Mouse (Mus musculus) retina, postnatal 7 days (tissue): ENCODE data around the gene Skint3.
"Not testable (repeated sequence)": the region's sequence is repeated elsewhere in the genome, so short reads cannot be mapped to it uniquely, and the experiment has no call there.

Experiments
- DNase-seq: peaks from one replicate; pipeline ENCODE4 v3.0.0-alpha.2; 2012; ENCODE audit warnings: low read depth, low spot score

Gene Skint3

DNA sequence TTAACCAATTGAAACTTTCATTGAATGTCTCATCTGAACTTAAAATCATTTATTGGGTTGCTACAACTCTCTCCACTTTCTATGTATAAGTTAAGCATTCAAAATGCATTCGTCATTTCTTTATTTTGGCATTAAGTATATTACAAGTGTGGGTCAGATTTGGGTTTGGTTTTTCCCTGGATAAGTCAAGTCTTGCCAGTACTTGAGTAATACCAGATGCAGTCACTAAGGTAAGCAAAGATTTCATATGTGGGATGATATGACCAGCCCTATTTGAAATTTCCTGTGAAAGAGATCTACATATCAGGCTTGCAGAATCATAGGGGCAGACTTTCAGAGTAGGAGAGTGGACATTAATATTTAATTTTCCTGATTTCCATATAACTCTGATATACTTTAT lies at the start of gene Skint3:
Gene Skint3 (plus strand): TSS at position 301 of the 400 bp plus-strand sequence.
- no peak for DNase-seq

GRCm38 (mm10) chr4:112243416-112243815 lies 11.4 kb downstream of the Skint3 start:
- no peak for DNase-seq

DNA sequence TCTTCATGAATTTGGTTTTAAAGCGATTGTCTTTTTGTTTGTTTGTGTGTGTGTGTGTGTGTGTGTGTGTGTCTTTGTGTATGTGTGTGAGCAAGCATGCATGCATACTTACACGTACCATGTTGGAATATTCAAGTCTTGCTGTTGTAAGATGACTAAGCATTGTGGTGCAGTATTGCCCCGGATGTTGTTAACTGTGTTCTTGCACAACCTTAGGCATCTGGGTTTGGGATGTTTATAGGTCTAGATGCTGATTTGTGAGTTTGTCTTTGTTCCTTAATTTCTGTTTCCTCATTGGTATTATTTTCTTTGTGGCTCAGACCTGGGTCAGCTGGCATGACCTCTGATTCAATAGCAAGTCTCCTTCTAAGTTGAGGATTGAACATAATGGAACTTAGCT lies 11.9 kb downstream of the Skint3 start:
- DNase-seq, result no peak

DNA sequence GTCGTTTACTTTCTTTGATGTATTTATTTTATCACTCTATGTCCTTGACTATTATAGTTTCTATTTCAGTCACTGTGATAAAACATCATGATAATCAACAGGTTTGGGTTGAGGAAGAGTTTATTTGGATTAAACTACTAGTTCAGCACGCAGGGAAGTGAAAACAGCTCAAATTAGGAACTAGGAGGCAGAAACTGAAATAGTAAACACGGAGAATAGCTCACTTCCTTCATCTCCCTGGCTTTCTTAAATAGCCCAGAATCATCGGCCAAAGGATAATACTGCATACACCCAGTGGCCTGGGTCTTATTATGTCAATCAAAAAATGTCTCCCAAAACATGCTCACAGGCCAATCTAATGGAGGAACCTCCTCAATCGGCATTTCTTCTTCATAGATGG lies 24.0 kb downstream of the Skint3 start:
- DNase-seq, result no peak

DNA sequence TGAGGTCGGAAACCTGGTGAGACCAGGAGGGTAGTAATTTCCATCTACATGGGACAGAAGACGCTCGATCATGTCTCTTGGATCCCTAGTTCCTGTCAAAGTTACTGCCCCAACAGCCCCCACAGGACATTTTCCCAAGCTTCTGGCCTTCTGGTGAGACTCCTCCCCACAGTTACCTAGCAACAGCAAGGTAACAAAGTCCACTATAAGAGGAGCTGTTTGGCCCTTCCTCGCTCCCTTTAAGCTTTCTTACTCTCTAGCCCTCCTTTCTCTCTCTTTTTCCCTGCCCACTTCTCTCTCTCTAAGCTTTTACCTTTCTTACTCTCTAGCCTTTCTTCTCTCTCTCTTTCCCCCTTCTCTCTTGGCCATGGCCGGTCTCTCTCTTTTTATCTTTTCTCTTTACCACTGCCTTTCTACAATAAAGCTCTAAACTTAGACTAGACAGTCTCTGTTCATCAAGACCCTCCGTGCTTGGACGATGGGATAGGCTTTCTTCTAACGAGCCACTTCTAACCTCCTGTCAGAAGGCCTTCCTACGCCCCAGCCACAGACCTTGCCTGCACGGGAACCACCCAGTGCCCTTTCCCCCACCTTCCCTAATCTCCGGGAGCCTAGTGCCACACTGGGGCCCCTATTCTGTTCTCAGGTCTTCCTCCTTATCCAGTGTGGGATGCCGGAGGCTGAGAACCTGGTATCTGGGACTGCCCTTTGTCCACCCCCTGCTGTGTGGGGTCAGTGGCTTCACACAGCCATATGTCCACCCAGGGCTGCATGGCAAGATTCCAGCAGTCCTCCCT lies 55.3 kb downstream of the Skint3 start:
- no peak for DNase-seq

- no peak for DNase-seq
These were observed 56.4 kb downstream of the Skint3 start for GRCm38 (mm10) chr4:112288396-112288795.

DNA sequence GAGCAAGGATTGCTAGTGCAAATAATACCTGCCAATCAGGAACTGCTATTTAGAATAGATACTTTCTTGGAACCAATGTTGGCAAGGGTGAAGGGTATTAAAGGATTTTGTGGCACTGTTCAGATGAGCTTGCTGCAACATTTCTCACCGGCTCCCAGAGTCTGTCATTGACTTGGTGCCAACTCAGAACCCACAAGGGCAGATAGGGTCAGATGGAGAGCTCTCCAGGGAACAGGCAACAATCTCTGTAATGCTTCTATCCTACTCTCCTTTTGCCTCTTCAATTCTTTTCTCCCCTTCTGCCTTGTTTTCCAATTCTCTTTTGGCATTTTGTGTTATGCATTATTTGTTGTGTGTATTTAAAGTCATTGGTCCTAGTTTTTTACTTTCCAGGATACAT lies 70.3 kb downstream of the Skint3 start:
- DNase-seq, result no peak

DNA sequence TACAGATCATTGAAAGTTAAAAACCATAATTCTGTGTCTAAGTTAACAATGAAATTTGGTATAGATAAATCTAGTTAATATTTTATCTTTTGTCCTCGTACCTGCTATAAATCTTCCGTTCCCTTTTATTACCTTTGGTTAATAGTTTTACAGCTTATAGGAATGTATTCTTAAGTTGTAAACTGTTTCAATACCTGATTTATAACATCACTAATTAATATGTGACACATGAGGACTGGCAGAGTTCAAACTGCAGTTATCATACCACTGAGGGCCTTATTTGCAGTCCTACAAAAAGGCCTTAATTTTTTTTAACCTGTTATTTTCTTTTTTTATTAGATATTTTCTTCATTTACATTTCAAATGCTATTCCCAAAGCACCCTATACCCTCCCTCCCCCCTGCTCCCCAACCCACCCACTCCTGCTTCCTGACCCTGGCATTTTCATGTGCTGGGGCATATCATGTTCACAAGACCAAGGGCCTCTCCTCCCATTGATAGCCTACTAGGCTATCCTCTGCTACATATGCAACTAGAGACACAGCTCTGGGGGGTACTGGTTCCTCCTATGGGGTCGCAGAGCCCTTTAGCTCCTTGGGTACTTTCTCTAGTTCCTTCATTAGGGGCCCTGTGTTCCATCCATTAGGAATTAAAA lies 70.9 kb downstream of the Skint3 start:
- DNase-seq, result no peak

GRCm38 (mm10) chr4:112349111-112349510 lies 117.1 kb downstream of the Skint3 start:
- not testable (repeated sequence) for DNase-seq
